Mouse (Mus musculus) mouse trophoblast stem cell (cell line): ENCODE measurements around the gene Tctex1d2.
"Not testable (repeated sequence)": the region's sequence is repeated elsewhere in the genome, so short reads cannot be mapped to it uniquely, and the experiment has no call there.

Source experiments
- in situ Hi-C, 2 experiments: fragments of 300-500 bp; cut with MseI, MboI; formaldehyde crosslinking; loops; 2 replicates in 1 of 2; 3 replicates in 1 of 2; pipeline ENCODE4 v1.15.1; 2025

Gene Tctex1d2

DNA sequence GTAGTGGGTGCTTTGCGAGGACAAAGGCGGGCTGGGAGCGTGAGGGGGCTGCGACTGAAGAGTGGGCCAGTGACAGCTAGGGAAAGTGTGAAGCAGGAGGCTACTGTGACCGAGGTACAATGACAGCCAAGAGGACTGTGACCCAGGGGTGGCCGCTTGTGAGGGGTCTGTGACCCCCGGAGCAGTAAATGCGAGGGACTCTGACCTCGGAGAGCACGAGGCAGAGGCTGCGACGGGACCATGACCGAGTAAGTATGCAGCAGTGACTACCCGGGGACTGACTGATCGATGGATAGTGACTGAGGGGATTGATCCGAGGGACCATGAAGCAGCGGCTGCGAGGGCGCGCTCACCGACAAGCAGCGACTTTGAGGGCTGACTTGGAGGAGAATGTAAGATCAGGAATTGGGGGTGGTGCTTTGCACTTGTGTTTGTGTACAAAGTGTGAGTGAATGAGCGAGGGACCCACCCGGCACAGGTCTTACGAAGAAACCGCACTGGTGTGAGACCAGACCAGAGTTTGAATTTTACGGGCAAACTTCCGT, 11.6 kb downstream of the Tctex1d2 start:
- in situ Hi-C loops: no loop called here

DNA sequence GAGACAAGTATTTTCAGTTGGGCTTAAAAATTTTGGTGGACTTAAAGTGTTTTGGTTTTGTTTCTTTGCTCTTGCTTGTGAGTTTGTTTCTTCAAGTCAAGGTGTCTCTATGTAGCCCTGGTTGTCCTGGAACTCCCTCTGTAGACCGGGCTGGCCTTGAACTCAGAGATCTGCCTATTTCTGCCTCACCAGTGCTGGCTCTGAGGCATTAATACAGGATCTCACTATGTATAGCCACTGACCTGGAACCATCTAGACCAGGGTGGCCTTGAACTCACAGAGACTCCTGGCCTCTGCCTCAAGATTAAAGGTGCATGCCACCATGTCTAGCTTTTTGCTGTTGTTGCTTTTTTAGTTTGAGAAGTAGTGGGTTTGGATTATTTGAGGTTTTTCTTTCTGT, 12.4 kb downstream of the Tctex1d2 start:
- in situ Hi-C loops: no loop called here

DNA sequence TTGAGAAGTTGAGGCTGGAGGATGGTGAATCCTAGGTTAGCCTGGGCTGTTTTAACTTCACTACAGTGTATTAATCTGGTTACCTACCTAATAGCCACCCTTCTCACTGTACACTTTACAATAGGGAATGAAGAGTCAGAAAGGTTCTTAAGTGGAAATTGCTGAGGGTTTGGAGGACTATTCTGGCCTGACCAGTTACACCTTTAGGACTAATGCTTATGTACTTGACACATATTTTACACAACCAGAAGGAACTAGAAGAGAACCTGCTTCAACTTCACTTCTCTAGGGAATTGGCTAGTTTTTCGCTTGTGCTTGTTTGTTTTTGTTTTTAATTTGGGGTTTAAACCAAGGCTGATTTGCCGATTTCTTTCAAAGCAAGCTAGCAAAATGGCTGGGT, 13.6 kb downstream of the Tctex1d2 start:
- in situ Hi-C loops: no loop called here

DNA sequence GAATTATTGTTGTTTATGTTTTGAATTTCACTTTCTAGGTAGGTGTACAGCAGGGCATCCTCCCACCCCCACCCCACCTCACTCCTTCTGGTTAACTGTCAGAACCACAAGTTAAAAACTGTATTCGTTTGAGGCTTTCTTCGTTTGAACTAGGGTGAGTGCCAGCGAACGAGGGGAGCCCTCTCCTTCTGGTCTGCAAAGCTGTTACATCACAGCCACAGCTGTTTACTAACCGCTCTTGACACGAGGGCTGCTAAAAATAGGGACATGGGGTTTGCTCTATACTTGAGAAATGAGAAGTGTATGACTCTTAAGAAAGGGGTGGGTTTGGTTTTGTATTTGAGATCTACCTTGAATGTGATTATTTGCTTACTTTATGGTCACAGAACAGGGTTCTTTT, 14.6 kb downstream of the Tctex1d2 start:
- in situ Hi-C loops: no loop called here

DNA sequence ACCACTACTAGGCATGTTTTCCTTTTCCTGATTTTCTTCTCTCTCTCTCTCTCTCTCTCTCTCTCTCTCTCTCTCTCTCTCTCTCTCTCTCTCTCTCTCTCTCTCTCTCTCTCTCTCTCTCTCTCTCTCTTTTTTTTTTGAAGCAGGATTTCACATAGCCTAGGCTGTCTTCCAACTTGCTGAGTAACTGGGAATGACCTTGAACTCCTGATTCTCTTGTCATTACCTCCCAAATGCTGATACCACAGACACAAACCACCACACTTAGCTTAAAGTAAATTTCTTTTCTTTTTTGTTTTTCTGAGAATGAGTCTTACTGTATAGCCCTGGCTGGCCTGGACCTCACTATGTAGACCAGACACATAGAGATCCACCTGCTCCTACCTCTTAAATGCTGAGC, 15.2 kb downstream of the Tctex1d2 start:
- in situ Hi-C loops: no loop called here

DNA sequence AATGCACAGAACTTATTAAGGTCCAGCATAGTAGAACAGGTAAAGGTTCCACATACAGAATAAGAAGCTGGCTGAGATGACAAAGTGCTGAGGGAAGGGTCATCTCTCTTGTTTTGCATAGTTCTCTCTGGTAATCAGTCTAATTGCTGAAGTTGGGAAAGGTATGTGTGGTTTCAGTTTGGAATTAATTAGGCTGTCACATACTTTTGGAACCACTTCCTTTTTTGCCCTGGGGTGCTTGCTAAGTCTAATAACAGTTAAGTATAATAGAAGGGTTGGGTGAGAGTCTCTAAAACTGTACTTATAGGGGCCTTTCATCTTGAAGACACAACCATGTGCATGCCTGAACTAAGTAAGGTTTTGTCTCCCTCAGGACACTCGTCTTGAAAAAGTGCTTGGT, 17.2 kb downstream of the Tctex1d2 start:
- in situ Hi-C loops: no loop called here

DNA sequence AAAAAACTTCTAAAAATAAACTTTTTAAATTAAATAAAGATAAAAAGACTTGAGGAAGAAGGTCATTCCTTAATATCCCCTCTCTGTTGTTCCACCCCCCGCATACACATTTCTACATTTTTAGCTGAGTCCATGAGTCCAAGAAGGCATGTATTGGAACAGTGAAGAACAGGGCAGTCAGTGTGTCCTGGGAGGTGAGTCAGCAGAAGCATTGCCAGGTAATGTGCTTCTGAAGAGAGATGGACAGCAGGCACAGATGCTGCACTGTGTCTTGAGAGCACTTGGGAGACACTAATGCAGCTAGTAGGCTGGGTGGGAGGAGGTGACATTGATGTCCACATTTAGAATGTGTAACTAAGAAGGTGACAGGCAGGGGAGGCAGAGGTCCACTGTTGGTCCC, 17.8 kb downstream of the Tctex1d2 start:
- in situ Hi-C loops: no loop called here

DNA sequence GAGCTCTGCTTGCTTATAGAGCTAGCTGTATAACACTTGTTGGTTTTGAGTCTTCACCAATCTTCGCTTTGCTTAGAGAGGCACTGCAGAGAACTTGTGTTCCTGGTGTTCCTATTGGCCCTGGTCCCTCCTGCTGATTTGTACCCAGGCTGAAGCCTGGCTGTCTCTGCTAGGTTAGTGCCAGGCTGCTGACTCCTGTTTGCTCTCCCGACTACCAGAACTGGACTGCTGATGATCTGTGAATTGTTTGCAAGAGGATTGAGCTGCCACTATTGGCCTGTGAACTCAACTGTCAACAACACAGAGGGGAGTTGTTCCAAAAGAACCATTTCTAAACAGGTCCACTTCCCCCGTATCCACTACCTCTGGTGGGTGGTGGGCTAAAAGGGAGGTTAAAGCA, 21.9 kb downstream of the Tctex1d2 start:
- in situ Hi-C loops: no loop called here

DNA sequence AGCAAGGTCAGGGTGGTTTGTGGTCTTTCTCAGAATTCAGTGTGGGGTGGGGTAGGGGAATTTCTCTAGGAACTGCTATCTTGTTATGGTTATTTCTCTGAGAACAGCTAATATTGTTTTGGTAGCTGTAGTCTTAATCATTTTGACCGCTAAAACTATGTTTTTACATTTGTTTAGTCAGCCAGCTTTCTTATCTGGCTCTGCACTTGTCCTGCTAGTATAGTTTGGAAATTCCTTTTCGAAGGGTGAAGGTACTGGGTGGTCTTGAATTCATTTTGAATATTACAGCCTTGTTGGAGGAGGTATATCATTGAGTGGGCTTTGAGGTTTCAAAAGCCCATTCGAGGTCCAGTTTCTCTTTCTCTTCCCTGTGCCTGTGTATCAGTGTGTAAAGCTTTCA, 25.1 kb downstream of the Tctex1d2 start:
- in situ Hi-C loops: not testable (repeated sequence)

DNA sequence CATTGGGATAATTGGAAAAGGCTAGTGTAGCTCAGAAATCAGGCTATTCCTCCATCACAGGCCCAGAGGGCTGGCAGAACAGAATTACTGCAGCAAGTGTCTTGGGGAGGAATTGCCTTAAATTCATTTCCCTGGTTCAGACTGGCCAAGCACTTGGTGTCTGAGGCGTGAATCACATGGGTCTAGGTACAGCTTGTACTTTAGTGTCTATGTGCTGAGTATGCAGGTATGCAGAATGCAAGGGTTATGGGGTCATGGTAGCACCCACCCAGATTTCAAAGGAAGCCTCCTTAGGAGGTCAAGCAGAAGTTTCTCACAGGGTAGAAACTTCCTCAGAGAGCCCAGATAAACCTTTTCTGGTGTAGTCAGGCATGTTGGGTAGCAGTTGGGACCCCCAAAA, 26.1 kb downstream of the Tctex1d2 start:
- in situ Hi-C loops: no loop called here

DNA sequence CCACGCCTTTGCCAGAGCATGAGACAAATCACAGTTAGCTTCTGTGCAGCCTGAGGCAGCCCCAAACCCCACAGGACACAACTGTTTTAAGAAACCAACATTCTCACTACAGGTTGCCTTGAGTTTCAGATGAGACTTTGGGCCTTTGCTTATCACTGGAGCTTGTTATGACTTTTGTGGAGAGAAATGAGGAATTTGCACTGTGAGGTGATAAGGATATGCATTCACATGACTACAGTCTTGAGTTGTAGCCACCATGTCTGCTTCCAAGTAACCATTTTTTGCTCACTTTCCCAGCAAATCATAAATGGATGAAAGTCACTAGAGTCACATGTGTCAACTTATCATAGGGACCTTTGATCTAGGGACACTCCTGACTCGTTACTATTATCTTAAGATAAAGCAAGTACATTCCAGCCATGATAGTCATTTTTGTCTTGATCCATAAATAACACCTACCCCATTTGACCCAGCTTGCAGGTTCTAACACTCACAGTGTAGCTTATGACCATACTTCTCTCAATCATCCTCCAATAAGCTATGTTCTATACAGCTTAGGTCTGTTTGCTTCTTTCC, 27.1 kb downstream of the Tctex1d2 start:
- in situ Hi-C loops: no loop called here

DNA sequence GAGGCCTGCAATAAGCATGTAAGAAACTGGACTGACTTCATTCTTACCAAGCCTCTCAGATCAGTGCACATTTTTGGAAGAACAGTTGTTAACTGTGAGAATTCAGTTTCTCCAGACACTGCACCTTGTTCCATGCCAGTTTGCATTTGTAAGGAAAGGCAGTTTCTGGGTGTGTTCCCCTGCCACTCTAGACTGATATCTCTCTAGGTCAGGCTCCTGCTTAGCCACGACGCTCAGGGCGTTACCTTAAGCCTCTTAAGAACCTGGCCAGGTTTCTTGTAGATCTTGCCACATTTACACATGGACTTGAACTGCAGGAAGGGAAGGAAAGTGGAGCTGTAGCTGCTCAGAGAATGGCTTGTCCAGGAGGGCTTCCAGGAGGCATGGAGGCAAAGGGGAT, 30.2 kb downstream of the Tctex1d2 start:
- in situ Hi-C loops: no loop called here

DNA sequence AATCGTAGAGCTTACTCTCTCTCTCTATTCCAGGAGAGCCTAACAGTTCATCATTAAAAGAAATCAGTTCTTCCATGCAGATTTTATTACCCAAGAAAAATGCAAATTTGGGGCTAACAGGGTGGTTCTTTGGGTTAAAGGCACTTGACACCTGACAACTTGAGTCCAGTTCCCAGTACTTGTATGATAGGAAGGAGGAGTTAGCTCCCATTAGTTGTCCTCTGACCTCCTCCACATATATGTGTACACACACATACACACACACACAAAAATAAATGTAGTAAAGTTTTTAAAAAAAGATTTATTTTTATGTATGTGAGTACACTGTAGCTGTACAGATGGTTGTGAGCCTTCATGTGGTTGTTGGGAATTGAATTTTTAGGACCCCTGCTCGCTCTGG, 30.6 kb downstream of the Tctex1d2 start:
- in situ Hi-C loops: no loop called here

DNA sequence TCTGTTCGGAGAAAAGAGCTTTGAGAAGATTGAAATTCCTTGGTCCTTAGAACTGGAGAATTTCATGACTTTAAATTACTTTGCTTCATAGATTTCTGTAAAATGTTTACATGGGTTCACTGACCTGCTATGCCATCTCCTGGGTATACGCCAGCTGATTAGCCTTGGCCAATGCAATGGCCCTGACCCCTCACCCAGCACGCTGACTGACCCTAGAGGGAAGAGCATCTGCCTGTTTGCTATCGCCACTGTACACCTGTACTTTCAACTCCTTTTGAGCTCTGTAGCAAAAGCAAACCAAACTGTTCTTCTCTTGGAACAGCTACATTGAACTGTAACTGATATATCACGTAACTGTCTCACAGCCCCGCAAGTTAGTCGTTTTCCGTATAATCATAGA, 33.6 kb downstream of the Tctex1d2 start:
- in situ Hi-C loops: no loop called here

DNA sequence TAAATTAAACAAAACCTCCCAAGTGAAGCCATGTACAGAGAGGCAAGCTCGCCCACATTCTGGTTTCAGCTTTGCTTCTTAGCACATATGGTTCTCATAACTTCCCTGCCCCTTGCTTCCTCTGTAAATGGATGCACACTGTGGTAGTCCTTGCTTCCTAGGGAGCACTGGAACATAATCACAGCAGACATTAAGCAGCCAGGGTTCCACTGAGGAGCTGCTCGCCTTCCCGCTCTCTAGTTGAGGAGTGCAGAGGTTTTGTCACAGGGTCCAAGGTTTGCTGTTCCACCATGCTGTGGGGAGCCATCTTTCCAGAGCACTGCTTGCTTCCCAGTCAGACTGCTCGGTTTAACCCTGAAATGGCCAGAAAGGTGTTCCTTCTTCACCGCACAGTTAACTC, 35.1 kb downstream of the Tctex1d2 start:
- in situ Hi-C loops: no loop called here

DNA sequence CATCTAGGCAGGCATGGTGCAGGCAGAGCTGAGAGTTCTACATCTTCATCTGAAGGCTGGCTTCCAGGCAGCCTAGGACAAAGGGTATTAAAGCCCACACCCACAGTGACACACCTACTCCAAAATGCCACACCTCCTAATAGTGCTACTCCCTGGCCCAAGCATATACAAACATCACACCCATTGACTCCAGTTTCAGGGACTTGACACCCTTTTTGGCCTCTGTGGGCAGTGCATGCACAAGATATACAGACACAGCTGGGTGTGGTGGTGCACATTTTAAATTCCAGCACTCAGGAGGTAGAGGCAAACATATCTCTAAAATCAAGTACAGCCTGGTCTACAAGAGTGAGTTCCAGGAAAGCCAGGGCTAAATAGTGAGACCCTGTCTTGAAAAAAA, 36.6 kb downstream of the Tctex1d2 start:
- in situ Hi-C loops: no loop called here

DNA sequence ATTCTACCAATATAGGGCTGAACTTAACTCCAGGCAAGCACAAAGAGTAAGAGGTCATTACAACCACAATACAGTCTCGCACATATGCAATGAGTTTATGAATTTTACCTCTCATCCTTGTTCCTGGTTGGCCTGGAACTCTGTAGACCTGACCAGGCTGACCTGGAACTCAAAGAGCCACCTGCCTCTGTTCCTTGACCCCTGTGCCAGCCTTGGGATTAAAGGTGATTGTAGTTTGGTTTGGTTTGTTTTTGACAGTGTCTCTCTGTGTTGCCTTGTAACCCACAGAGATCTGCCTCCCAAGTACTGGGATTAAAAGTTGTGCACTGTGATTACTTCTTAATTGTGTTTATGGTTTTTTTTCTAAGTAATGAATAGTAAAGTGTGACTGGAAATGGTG, 37.3 kb downstream of the Tctex1d2 start:
- in situ Hi-C loops: no loop called here

DNA sequence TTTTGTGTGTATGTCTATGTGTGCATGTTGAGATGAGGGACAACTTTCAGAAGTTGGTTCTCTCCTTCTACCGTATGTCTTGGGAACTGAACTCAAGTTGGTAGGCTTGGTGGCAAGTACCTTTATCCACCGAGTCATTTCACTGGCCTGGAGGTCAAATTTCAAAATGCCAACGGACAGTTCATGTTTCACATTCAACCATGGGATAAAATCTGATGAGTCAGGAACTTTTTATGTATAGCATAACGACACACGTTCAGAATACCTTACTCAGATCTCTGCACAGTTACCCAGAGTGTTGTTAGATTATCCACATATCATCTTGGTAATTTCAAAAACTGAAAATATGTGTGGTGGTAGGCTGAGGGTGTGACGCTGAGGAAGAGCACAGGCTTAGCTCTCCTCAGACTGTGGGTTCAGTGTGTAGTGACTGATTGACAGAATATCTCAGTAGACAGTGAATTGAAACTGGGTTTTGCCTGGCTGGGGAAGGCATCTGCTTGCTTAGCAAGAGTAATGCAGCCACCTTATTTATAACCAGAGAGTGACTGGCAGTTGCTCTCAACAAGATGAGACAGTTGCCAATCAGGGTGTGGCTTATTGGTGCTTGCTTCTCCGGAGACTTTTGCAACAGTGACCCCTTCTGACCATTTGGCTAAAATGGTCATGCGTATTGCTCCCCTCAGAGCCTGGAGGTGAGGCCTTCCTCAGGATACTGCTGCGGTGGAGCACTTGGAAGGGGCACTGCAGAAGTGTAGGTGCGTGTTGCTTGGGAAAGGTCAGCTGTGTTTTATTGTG, 38.3 kb downstream of the Tctex1d2 start:
- in situ Hi-C loops: no loop called here

DNA sequence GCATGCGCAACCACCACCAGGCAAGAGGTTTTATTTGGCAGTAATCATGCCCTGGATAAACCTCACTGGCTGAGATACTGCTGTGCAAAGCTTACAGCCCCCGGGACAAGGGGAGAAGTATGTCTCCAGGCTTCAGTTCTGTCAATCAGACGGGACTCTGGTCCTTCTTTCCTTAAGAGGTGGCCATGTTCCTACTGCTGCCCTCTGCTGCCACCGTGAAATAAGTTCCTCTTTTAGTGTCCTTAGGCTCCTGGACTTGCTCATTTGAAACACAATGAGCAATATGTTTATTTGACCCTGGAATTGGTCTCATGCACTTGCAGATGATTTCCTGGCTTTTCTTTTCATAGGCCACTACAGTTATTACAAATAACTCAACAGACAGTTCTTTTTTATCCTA, 41.0 kb downstream of the Tctex1d2 start:
- in situ Hi-C loops: no loop called here

DNA sequence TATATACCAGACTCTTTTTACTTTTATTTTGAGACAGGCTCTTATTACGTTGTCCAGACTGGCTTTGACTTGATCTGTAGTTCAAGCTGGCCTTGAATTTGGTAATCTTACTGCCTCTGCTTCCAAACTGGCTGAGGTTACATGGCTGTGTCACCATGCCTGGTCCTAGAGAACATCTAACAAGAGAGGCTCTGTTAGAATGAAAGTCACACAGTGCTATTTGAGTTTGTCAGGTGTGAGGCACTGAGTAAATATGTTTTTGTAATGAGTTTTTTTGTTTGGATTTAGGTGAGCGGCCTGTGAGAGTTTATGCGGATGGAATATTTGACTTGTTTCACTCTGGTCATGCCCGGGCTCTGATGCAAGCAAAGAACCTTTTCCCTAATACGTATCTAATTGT, 42.2 kb downstream of the Tctex1d2 start:
- in situ Hi-C loops: no loop called here

DNA sequence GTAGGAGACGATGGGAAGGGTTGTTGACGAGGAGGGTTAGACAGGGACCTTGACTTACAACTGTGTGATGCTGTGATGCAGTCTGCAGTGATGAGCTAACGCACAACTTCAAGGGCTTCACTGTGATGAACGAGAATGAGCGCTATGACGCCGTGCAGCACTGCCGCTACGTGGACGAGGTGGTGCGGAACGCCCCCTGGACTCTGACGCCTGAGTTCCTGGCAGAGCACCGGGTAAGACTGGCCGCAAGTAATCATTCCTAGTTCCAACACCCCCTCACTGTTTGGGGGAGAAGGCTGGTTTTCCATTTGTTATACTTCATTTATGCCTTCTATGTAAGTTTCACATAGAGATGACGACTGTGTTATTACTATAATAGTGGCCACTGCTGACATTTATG, 43.4 kb downstream of the Tctex1d2 start:
- in situ Hi-C loops: no loop called here

DNA sequence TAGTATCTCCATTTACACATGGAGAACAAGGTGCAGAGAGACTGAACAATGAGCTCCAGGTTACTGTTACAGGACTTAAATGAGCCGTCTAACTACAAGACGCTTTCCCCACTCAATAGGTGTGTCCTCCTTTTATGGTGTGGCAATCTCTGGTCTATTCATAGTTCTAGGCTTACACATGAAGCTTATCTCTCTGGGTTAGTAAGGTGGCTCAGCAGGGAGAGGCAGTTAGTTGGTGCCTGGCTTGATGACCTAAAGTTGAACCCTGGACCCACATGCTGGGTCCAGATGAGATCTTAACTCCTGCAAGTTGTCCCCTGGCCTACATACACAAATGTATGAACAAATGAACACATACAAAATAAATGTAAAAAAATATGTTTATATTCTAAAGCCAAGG, 43.9 kb downstream of the Tctex1d2 start:
- in situ Hi-C loops: no loop called here

DNA sequence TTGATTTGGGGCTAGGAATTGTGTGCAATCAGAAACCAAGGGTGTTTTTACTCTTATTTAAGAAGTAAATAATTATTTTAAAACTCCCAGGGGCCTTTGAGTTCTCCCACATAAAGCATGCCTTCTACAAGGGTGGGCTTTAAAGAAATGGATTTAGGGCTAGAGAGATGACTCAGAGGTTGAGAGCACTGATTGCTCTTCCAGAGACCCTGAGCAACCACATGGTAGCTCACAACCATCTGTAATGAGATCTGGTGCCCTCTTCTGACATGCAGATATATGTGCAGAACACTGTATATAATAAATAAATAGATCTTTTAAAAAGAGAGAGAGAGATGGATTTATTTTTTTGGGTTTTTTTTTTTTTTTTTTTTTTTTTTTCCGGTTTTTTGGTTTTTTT, 45.4 kb downstream of the Tctex1d2 start:
- in situ Hi-C loops: no loop called here

DNA sequence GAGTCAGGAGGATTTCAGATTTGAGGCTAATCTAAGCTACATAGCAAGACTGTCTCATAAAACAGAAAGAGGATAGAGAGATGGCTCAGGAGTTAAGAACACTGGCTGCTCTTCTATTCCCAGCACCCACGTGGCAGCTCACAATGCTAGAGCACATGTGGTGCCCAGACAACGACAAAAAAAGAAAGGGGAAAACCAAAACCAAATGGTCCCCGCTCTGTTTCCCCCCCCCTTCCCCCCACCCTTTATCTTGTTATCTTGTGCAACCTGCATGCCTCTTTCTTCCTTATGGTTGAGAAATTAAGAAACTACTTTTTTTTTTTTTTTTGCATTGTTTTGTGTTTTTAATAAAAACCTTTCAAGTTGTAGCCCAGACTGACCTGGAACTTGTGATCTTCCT, 49.0 kb downstream of the Tctex1d2 start:
- in situ Hi-C loops: no loop called here
